Mouse (Mus musculus): ENCODE results near the gene Rab11fip2. TPM values are rescaled to one million over a fixed set of nuclear protein-coding genes. Genes with fewer than 3 reads are reported as not detected.

The Rab11fip2 gene
- total and polyA plus RNA-seq, 3 experiments, result 2.6 to 4.5 (median 3.1) TPM

DNA sequence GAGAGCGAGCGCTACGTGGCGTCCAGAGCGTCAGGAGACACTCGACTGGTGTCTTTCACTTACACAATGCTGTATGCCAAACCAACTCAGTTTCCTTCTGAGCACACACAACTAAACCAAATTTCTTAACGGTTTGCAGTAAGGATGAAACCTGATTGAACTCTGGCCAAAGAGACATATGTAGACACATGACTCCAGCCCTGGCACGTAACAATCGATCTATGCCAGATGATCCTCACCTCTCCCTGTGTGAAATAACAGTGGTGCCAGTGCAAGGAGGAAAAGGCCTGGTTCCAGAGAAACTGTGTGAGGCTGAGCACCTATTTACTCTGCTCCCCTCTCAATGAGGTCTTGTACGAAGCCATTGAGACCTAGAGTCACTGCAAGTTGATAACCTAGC lies 11.4 kb downstream of the Rab11fip2 start:
- Histone ChIP-seq H3K4me1 (ENCODE audit: control insufficient read depth in 1 of 2, insufficient read depth in 2 of 2) (peaks cover 0 to 21% of the 10 kb centered on the region in 2 experiments; a peak in 2 of 4 replicates), H3K36me3 (replicated peaks in 1 of 2; ENCODE audit: control insufficient read depth in 1 of 2, insufficient read depth in 1 of 2, low read length in 1 of 2) (peaks cover 0 to 12% of the 10 kb centered on the region in 2 experiments), H3K4me2 (ENCODE audit: insufficient read depth, low read depth, poor library complexity, severe bottlenecking) (no peak overlapping the region), H3K4me3 (replicated peaks in 1 of 3; ENCODE audit: low read depth in 2 of 3, low read length in 2 of 3, poor library complexity in 1 of 3) (no peak overlapping the region), H3K79me2 (replicated peaks; ENCODE audit: control insufficient read depth, extremely low read depth, insufficient read depth, poor library complexity, severe bottlenecking) (no peaks in the 10 kb centered on the region), H3K9ac (ENCODE audit: insufficient read depth, low read depth) (no peak overlapping the region), H3K27me3 (replicated peaks) (no peaks in the 10 kb centered on the region), H3K9me3 (replicated peaks; ENCODE audit: low read length) (no peaks in the 10 kb centered on the region), H3K27ac (ENCODE audit: insufficient read depth, low read depth) (no peak overlapping the region)
- TF ChIP-seq RAD21 (IDR thresholded peaks at IDR 0.05; ENCODE audit: low read depth, low read length), result no peak
- no peak for TF ChIP-seq RCOR1 (conservative IDR thresholded peaks at IDR 0.05; ENCODE audit: low read depth, low read length)
- no peak for TF ChIP-seq MXI1 (IDR thresholded peaks at IDR 0.05; ENCODE audit: low read depth, low read length)
- no peak for TF ChIP-seq CTCF (conservative IDR thresholded peaks at IDR 0.05 in 1 of 2, IDR thresholded peaks at IDR 0.05 in 1 of 2; ENCODE audit: low read depth in 2 of 2, low read length in 2 of 2)
- no peak for TF ChIP-seq E2F4 (IDR thresholded peaks at IDR 0.05; ENCODE audit: insufficient replicate concordance, low read depth, low read length)
- TF ChIP-seq POLR2A (IDR thresholded peaks at IDR 0.05; ENCODE audit: low read depth, low read length), result no peak
- no peak for TF ChIP-seq GABPA (IDR thresholded peaks at IDR 0.05; ENCODE audit: insufficient replicate concordance, low read depth, low read length)
- TF ChIP-seq PAX5 (IDR thresholded peaks at IDR 0.05; ENCODE audit: low read length), result no peak
- no peak for TF ChIP-seq ZKSCAN1 (IDR thresholded peaks at IDR 0.05; ENCODE audit: borderline replicate concordance, low read depth, low read length)
- no peak for TF ChIP-seq HCFC1 (IDR thresholded peaks at IDR 0.05; ENCODE audit: low read depth, low read length)
- no peak for TF ChIP-seq SMC3 (IDR thresholded peaks at IDR 0.05; ENCODE audit: low read depth, low read length)
- TF ChIP-seq POLR2AphosphoS2 (IDR thresholded peaks at IDR 0.05; ENCODE audit: low read depth, low read length), result no peak
- TF ChIP-seq MAZ (IDR thresholded peaks at IDR 0.05; ENCODE audit: low read depth, low read length), result no peak
- no peak for TF ChIP-seq NELFE (IDR thresholded peaks at IDR 0.05; ENCODE audit: low read depth, low read length)
- dilution Hi-C loops (cut with MboI; ENCODE audit: extremely low pct_ligation_motif_present, extremely low pct_unique_long_range_greater_than_20kb, low sequenced_read_pairs), result no loop called here
- DNase-seq (ENCODE audit: extremely low read depth), result no peak
- in situ Hi-C loops (cut with MboI; ENCODE audit: low pct_ligation_motif_present, low pct_unique_long_range_greater_than_20kb, low sequenced_read_pairs), result no loop called here

DNA sequence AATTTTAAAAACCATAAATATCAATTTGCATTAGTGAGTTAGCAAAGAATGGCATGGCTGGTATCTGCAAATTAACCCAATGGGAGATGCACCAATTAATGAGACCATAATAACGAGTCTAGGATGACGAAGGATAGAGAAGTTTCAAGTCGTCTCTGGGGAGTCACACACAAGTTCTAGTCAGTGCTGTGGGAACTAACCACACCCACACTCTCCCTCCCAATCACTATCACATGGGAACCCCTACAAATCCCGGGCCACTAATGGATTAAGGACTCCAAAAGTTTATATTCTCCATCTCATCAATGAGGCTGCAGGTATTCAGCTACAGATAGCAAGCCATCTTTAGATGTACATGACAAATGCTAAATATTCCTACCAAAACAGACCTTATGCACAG lies 14.8 kb downstream of the Rab11fip2 start:
- H3K4me2 ChIP-seq (ENCODE audit: insufficient read depth, low read depth, poor library complexity, severe bottlenecking), result no peak overlapping the region
- in situ Hi-C loops (cut with MboI; ENCODE audit: low pct_ligation_motif_present, low pct_unique_long_range_greater_than_20kb, low sequenced_read_pairs) (no loop called here), dilution Hi-C loops (cut with MboI; ENCODE audit: extremely low pct_ligation_motif_present, extremely low pct_unique_long_range_greater_than_20kb, low sequenced_read_pairs) (no loop called here)
- H3K27me3 ChIP-seq (replicated peaks), result no peaks in the 10 kb centered on the region
- H3K9ac ChIP-seq (ENCODE audit: insufficient read depth, low read depth), result no peak overlapping the region
- H3K36me3 ChIP-seq (replicated peaks in 1 of 2; ENCODE audit: control insufficient read depth in 1 of 2, insufficient read depth in 1 of 2, low read length in 1 of 2), result peaks cover 0 to 7% of the 10 kb centered on the region in 2 experiments
- no peaks in the 10 kb centered on the region for H3K9me3 ChIP-seq (replicated peaks; ENCODE audit: low read length)
- H3K4me3 ChIP-seq (replicated peaks in 1 of 3; ENCODE audit: low read depth in 2 of 3, low read length in 2 of 3, poor library complexity in 1 of 3), result no peak overlapping the region
- H3K4me1 ChIP-seq (ENCODE audit: control insufficient read depth in 1 of 2, insufficient read depth in 2 of 2), result peaks cover 0 to 14% of the 10 kb centered on the region in 2 experiments; a peak in 2 of 4 replicates
- TF ChIP-seq CTCF (conservative IDR thresholded peaks at IDR 0.05 in 1 of 2, IDR thresholded peaks at IDR 0.05 in 1 of 2; ENCODE audit: low read depth in 2 of 2, low read length in 2 of 2), result no peak
- no peak for TF ChIP-seq IRF4 (IDR thresholded peaks at IDR 0.05; ENCODE audit: low read depth, low read length)
- TF ChIP-seq RCOR1 (conservative IDR thresholded peaks at IDR 0.05; ENCODE audit: low read depth, low read length), result no peak
- TF ChIP-seq SIN3A (IDR thresholded peaks at IDR 0.05; ENCODE audit: low read length), result no peak
- no peak for TF ChIP-seq ZMIZ1 (IDR thresholded peaks at IDR 0.05; ENCODE audit: low read depth, low read length)
- no peak for TF ChIP-seq NRF1 (IDR thresholded peaks at IDR 0.05; ENCODE audit: low read depth, low read length)
- TF ChIP-seq JUN (IDR thresholded peaks at IDR 0.05; ENCODE audit: insufficient read depth, low read depth, low read length), result no peak
- TF ChIP-seq TBP (conservative IDR thresholded peaks at IDR 0.05; ENCODE audit: low read depth, low read length), result no peak
- no peak for TF ChIP-seq ZNF384 (IDR thresholded peaks at IDR 0.05; ENCODE audit: low read depth, low read length)
- no peak for TF ChIP-seq POLR2A (IDR thresholded peaks at IDR 0.05; ENCODE audit: low read depth, low read length)
- no peak for TF ChIP-seq MYC (IDR thresholded peaks at IDR 0.05; ENCODE audit: low read depth, low read length)
- no peak for TF ChIP-seq MEF2A (IDR thresholded peaks at IDR 0.05; ENCODE audit: borderline replicate concordance, low read depth, low read length)
- TF ChIP-seq E2F4 (IDR thresholded peaks at IDR 0.05; ENCODE audit: insufficient replicate concordance, low read depth, low read length), result no peak
- TF ChIP-seq USF2 (conservative IDR thresholded peaks at IDR 0.05; ENCODE audit: low read depth, low read length), result no peak
- TF ChIP-seq POLR2AphosphoS2 (IDR thresholded peaks at IDR 0.05; ENCODE audit: low read depth, low read length), result no peak
- TF ChIP-seq MAFK (IDR thresholded peaks at IDR 0.05; ENCODE audit: insufficient replicate concordance, low read length), result no peak
- TF ChIP-seq CHD1 (IDR thresholded peaks at IDR 0.05; ENCODE audit: low read depth, low read length), result no peak
- H3K79me2 ChIP-seq (replicated peaks; ENCODE audit: control insufficient read depth, extremely low read depth, insufficient read depth, poor library complexity, severe bottlenecking), result no peaks in the 10 kb centered on the region
- H3K27ac ChIP-seq (ENCODE audit: insufficient read depth, low read depth), result no peak overlapping the region
- no peak for DNase-seq (ENCODE audit: extremely low read depth)
